Mouse (Mus musculus) cortical plate, adult 2 months (tissue): ENCODE data around the gene Rhof.
A peak's percentile ranks its signal among the peaks of the same experiment; 100 is the strongest.

Source experiments
- CTCF ChIP-seq: fragments of 200-500 bp; IDR thresholded peaks from 2 replicates; pipeline ENCODE4 v1.5.1; 2011; ENCODE audit warnings: mild to moderate bottlenecking, control low read depth, low read length; ENCODE audit not compliant: insufficient read depth; ENCODE audit errors: extremely low read depth
- POLR2A ChIP-seq: fragments of 200-500 bp; IDR thresholded peaks from 2 replicates; pipeline ENCODE4 v1.6.1; 2011; ENCODE audit warnings: mild to moderate bottlenecking, low read length, control low read depth; ENCODE audit not compliant: insufficient read depth; ENCODE audit errors: extremely low read depth

DNA sequence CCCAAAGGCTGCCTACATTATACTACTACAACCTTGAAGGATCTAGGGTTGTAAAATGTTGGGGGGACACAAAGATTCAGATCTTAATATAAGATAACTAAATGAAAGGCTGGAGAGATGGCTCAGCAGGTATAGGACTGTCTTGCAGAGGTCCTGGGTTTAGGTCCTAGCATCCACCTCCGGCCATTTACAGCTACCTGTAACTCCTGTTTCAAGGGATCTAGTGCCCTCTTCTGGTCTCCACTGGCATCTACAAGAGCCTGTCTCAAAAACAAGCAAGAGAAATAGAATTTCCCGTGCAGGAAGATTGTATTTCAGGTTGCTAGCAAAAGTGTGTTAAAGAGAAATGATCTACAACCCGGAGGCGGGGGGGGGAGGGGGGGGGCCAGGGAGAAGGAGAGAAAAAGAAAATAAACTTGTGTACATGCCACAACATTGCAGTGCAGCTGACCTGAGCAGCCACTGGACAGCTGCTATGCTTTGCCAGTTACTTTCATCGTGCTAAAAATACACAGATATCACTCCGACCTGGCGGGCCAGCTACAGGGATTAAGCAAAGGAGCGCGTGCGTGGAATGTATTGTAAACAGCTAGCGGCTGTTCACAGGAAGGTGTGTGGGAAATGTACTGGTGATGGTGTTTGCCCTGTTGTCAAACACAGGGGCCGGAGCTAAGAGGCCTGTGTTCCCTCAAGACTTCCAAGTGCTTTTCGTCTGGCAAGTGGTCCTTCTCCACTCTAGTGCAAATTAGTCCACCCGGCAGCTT, 72.6 kb downstream of the Rhof start:
- no peak for TF ChIP-seq POLR2A
- TF ChIP-seq CTCF, result peak; percentile 53
